Mouse (Mus musculus): ENCODE measurements around the gene Mtg2. TPM values are rescaled to one million over a fixed set of nuclear protein-coding genes. Genes with fewer than 3 reads are reported as not detected.

Gene Mtg2
- total RNA-seq, 2 experiments from 2014 or later: 13.7 to 17.5 TPM

DNA sequence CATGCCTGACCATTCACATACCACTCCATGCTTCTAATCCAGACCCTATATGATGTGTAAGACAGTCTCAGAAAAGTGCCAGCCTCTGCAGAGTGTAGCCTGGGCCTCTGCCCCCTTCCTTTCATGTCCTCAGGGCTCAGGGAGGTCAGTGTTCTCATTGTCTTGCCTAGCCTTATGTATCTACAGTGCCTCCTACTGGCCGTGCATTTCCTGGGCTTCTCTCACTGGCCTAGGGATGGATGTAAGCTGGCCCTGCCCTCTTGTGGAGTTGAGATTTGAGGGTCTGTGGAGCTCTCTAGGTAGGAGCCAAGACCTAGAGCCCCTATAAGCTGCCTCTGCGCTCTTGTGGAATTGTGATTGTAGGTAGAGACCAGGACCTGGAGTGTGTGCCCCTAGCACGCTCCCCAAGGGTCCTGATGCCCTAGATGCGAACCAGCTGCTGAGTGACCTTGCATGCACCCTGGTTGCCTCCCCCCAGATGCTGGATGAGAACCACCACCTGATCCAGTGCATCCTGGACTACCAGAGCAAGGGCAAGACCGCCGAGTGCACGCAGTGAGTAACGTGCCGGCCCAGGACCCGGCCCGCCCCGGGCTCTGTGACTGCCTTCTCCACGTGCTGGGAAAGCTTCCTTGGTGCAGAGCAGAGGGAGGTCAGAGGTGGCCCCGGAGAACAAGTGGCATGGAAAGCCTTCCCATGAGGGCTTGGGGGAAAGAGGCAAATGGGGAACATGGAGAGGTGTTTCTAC, 18.2 kb upstream of the Mtg2 start:
- no peak for DNase-seq (ENCODE audit: low spot score in 2 of 2)

DNA sequence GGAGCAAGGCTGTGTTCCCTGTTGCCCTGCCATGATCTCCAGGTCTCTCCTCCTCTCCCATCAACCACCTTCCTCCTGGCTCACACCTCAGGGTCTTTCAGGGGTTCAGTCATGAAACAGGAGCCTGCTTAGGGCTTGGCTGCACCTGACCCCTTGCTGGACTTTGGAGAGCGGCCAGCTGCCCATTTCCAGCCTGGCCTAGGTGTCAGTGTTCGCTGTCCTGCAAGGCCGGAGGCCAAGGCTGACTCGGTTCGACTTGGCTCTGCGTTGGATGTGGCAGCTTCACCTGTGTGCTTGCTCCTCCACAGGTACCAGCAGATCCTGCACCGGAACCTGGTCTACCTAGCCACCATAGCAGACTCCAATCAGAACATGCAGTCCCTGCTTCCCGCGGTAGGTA, 17.4 kb upstream of the Mtg2 start:
- DNase-seq (ENCODE audit: low spot score in 2 of 2): no peak

DNA sequence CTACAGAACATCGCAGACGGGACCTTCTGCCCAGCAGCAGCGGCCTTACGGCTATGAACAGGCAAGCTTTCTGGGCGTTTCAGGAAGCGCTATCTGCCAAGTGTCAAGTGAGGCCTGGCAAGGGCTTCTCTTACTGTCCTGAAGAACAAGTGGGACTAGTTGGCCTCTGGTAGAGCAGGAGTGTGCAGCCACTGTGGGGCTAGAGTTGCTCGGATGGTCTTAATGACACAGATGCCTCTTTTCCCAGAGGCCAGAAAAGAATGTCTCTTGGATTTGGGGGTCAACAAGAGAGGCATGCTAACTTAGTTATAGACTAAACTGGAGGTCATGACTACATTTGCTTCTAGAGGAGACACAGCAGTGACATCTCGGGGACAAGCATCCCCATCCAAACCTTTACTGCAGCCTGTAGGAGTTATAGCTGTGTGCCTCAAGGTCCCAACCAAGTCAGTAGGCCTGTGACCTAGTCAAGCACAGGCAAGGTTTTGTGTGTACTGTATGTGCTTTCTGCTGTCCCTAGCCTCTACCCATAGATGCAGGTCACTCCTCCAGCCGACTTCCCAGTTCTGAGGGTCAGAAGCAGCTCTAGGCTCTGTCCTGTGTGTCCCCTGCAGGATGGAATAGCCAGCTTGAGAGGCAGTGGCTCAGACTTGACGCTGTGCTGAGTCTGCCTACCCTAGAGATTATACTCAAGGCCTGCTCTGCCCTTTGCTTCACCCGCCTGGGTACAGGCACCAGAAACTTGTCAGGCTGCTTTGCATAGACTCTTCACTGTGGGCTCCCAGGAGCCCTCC, 6.9 kb upstream of the Mtg2 start:
- DNase-seq (ENCODE audit: low spot score in 2 of 2): no peak

DNA sequence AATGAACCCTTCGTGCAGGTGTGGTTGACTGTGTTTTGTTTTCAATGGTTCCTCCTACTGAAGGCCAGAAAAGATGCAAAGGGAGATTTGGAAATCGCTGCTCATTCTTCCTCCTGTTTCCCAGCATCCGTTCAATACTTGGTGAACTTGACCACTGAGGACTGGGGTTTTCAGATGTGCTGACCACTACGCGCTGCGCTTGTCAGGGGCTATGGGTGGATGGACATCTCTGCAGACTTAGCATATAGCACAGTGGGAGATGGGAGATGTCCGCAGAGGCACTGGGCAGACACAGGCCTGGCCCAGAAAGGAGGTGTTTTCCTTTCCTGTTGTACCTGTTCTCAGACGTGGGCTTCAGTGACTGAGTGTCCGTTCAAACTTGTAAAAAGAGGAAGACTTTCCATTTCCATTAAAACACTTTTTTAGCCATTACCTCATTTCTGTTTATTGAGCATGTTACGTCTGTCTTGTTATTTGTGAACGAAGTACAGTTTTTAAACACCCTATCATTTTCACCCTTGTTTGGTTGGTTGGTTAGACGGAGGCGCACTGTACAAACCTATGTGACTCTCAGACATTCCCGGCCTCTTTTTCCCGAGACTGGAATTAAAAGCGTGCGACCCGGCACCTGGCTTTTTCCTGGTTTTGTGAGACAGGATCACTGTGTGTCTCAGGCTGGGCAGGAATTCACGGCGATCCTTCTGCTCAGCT, 463 bp upstream of the Mtg2 start:
- no peak for DNase-seq (ENCODE audit: low spot score in 2 of 2)

DNA sequence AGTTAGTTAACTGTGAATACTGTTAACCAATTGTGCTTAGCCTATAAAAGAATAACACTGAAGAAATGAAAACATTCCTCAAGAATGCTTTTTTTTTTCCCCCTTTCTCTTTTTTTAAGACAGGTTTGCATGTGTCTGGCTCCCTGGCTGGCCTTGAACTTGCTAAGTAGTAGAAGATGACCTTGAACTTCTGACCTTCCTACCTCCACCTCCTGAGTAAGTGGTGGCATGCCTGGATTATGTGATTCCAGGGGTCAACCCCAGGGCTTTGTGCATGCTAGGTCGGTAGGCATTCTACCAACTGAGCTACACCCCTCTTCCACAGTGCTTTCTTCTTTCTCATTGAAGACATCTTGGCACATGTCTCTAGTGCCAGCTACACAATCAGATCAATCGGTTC, 1.3 kb downstream of the Mtg2 start:
- DNase-seq (ENCODE audit: low spot score in 2 of 2): no peak

DNA sequence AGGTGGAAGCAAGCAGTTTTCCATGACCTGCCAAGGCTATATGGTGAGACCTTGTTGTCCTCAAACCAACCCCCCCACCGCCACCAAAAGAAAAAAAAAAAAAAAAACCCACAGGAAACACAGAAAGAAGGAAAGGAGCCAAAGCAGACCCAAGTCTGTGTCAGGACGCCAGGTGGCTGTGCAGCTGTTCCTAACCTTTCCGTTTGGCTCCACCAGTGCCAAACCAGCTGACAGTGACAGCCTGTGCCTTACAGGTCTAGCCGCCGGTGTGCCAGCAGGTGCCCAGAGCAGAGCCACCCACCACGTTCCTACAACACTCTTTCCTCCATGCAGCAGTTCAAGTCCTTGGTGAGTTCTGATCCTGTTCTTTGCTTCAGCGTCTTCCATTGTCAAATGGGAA, 2.5 kb downstream of the Mtg2 start:
- DNase-seq (ENCODE audit: low spot score in 2 of 2): no peak

DNA sequence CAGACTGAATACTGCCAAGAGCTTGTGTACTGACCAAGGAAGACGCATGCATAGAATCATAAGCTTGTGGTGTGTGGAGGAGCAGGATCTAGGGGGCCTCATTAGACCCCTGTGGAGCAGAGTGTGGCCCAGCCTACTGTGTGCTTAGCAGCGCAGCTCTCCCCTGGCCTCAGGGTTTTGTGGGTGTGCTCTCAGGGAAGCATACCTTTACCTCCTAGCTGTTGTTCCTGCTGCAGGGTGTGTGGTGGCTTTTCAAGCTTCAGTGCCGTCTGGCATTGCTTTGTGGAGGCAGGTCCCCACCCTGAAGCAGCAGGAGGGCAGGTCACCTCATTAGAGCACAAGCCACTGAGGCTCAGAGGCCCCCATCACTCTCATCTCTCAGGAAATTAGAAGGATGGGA, 7.2 kb downstream of the Mtg2 start:
- DNase-seq (ENCODE audit: low spot score in 2 of 2): no peak

DNA sequence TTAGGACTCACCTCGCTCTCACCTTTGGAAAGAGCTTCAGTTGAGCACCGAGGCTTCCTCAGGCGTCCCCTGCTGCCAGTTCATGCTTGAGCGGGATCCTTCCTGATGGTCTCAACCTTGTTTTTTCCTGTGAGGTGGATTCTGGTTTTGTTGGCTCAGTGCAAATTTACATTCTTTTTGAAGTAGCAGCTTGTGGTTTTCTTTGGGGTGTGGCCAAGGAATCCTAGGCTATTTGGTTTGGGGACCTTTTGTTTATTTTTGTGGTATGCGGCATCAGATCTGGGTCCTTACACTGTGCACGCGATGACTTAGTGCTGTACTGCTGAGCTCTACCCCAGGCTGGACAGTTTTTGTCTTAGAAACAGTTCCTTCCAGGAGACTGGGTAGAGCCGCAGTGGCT, 10.3 kb downstream of the Mtg2 start:
- DNase-seq (ENCODE audit: low spot score in 2 of 2): no peak

DNA sequence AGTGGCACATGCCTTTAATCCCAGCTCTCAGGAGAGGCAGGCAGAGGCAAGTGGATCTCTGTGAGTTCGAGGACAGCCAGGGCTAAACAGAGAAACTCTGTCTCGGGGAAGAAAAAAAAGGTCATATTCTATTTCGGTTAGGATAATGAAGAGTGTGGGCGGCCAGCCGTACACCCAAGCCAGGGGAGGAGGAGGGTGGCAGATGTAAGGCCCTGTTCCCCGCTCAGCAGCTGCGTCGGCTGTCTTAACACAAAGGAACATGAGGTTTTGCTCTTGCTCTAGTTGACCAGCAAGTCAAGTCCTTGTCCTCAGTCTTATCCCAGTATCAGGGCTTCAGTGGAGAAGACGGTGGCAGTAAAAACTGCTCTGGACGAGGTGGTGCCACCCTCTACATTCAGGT, 12.7 kb downstream of the Mtg2 start:
- no peak for DNase-seq (ENCODE audit: low spot score in 2 of 2)

DNA sequence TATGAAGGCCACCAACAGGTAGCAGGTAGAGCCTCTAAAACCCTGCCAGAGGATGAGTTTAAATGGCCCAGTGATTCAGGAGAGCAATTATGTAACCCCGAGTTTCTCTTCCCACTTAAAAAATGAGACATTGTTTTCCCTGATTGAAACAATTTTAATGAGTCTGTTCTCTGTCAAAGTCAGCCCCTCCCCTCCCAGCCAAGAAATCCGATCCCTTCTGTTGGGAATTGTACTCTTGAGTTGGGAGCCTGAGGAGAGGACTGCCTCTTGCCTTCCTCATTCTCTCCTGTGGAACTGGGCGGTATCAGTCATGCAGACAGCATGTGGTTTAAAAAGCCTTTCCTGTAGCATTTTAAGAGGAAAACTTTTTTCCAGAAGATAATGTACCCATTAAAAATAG, 14.2 kb downstream of the Mtg2 start:
- DNase-seq (ENCODE audit: low spot score in 2 of 2): no peak

DNA sequence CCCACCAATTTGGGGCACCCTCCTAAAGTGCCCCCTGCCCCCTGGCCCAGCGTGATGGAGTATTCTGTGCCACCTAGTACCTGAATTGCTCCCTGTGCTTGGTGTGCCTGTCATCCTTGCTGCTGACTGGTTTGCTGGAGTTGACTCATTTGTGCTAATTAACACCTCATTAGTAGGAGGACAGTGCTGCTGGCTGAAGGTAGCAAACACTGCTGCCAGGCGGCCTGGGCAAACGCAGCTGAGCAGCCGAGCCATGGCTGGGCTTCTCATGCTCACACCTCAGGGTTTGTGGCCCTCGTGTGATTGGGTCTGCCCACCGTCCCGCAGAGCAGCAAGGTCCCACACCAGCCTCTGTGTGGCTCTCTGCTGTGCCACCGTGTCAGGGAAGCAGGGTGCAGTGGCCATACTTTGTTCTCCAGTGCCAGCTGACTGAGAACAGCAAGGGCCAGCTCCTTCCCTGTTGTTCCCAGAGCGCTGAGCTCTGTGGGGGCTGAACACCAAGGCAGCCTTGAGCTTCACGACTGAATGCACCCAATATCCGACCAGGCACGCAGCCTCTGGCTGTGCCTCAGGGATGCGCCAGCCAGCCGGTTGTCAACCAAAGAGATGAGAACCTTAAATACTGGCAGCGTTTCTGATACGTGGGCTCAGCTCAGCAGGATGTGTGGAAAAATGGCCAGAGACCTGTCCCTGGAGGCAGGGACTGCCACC, 15.7 kb downstream of the Mtg2 start:
- DNase-seq (ENCODE audit: low spot score in 2 of 2): no peak

DNA sequence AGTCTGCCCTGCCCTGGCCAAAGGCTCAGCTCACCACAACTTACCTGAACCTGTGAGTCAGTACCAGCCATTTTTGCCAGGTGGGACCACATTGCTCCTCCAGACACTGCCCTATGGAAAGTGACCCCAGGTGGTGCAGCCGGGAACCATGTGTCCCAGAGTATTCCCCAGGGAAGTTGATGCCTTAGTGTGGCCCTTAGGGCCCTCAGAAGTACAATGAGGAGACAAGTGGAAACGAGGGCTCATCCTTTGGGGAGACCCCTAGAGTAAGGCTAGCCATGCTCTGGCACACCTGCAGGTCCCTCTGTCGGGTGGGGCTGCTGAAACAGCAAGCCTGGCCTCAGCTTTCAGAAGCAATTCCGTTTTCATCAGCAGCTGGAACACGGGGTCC, 16.2 kb downstream of the Mtg2 start:
- DNase-seq (ENCODE audit: low spot score in 2 of 2): no peak

DNA sequence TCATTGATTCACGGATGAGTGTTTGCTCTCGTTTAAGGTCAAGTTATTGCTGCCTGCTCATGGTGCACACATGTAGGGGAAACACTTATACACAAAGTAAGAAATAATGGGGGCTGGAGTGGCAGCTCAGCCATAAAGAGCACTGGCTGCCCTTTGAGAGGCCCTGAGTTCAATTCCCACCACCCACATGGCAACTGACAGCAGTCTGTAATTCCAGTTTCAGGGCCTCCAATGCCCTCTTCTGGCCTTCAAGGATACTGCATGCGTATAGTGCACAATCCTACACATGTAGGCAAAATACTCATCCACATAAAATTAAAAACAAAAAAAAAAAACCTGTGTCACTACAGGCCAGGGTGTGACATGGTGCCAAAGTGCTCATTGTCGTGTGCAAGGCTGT, 17.1 kb downstream of the Mtg2 start:
- DNase-seq (ENCODE audit: low spot score in 2 of 2): no peak

DNA sequence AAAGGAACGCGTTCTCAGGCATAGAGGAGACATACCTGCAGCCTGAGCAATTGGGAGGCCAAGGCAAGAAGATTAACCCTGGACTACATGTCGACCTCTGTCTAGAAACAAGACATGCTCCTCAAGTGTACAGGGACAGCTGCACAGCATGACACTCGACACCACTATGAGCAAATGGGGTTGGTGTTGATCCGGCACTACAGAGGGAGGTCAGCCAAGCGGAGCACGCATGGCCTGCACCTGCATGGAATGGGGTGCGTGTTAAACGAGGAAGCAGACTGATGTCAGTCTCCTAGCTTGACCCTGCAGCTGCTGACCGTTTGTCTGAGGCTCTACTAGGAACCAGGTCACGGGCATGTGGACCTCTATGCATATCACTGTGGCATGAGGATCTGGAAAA, 19.9 kb downstream of the Mtg2 start:
- no peak for DNase-seq (ENCODE audit: low spot score in 2 of 2)

DNA sequence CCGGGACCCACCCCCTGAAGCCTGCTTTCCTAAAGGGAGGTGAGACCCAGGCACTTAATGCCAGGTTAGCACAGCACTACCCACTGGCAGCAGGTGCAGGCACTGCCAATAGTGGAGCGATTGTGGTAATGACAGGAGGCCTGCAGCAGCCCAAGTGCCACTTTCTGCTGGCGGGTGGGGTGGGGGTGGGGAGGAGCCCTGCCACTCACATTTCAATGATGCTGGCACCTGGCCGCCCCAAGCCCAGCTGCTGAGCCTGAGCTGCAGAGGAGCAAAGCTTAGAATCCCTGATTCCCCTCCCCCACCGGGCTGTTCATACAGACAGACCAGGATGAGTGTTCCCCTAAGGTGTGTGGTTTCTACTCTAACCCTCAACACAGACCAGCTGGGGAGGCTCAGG, 25.3 kb downstream of the Mtg2 start:
- no peak for DNase-seq (ENCODE audit: low spot score in 2 of 2)

DNA sequence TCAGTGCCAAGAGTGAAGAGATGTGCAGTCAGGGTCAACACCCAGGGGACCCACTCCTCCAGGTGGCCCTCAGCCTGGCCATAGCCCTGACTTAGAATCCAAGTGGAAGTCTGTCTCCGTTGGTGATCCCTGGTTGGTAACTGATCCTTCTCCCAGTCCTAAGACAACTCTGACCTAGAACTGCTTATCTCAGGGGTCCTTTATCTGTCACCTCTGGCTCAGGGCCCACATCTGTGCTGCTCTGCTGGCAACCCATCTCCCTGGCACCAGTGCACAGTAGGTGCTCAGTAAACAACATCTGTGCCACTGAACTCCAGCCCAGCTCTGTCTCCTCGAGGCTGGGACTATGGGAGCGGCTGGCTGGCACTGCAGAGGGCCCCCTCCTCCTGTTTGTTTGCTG, 27.2 kb downstream of the Mtg2 start:
- DNase-seq (ENCODE audit: low spot score in 2 of 2): no peak

DNA sequence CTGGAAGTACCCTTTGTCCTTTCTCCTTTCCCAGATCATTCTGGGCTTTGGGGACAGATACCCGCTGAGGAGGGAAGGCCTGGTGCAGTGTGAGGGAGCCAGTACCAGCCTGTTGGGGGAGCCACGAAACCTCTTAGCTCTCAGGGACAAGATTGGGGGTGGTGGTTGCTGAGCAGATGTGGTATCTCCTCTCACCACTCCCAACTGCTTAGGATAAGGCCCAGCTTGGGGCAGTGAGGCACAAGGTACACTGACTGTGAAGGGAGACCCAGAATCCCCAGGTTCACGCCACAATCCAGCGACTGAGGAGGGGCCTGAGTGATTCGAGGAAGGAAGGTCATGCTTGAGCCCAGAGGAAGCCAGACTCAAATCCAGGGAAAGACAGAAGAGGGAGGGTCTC, 27.8 kb downstream of the Mtg2 start:
- no peak for DNase-seq (ENCODE audit: low spot score in 2 of 2)

DNA sequence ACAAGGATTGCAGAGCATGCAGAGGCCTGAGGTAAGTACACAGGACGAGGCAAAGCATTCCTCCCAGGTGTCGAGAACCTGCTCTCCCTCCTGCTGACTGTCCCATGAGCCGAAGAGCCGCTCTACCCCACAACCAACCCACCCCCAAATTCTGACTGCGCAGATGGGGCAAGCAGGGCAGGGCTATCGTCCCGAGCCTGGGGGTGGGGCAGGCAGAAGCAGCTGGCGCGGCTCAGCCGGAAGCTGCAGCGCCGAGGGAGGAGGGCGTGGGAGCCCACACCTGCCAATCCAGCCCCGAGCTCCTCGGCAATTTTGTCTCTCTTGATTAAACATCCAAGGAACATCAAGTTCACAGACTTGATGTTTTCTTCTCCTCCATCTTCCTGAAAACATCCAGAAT, 29.1 kb downstream of the Mtg2 start:
- DNase-seq (ENCODE audit: low spot score in 2 of 2): peak in 1 of 2 experiments; percentile 57

DNA sequence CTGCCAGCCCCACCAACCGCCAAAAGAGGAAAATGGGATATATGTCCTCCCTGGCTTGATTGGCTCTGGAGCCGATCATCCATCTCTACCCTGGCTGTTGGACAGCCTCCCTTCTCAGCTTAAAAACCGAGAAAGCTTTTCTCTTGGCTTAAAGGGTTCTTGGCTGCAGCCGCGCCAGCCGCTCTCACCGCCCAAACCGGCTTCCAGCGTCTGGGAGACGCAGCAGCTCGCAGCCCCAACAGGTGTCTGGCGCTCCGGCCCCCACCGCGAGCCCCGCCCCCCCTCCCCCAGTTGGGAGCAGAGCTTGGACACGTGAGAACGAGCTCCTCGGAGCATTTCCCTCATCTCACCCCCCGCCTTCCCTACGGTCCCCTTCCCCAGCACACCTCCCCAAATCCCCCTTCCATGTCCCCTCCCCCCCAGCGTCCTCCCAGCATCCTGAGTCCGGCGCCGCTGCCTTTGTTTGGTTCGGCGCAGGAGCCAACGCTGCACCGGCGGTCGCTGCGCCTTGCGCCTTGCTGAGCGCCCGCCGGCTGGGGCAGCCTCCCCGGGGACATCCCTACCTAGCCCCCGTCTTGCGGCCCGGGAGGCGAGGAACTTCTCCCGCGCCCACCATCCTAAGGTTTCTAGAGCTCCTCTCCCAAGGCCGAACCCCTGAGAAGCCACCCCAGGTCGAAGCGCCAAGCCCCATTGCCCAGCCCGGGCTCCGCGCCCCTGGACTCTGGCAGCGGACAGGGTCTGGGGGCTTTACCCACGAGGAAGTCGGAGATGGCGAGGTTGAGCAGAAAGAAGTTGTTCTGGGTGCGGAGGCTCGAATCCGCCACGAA, 33.0 kb downstream of the Mtg2 start:
- peak in 1 of 2 experiments; percentile 54 for DNase-seq (ENCODE audit: low spot score in 2 of 2)

DNA sequence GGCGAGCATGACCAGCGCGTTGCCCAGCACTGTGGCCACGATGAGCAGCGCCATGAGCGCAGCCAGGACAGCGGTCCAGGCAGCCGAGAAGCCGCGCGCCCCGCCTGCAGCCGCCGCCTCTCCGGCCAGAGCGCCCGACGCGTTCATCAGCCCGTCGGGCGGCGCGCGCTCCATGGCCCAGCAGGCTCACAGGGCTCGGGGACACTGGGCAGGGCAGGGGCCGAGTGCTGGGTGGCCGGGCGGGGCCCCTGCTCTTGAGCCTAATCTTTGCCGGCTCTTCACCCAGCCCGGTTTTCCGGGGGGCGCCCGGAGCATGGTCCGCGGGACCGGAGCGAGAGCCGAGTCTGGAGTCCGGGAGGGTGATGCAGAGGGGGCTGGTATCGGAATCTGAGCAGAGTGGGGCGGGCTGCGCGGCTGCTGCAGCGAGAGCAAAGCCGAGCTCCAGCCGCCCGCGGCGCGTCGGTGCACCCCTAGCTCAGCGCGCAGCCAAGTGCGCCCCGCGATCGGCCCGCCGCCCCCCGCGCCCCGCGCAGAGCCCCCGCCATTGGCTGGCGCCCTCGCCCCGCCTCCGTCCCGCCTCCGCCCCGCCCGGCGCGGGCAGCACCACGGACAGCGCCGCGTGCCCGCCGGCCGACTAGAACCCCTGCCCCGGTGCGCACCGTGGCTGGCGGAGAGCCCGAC, 33.7 kb downstream of the Mtg2 start, which contains the start of gene Hrh3:
Gene Hrh3 (minus strand): TSS at position 511 of the 681 bp plus-strand sequence.
- DNase-seq (ENCODE audit: low spot score in 2 of 2): peak; percentile 64 to 76
